Mouse (Mus musculus): Measurements from ENCODE around the gene Gm21704.
"Not testable (repeated sequence)": the region's sequence is repeated elsewhere in the genome, so short reads cannot be mapped to it uniquely, and the experiment has no call there.

Gm21704 gene

GRCm38 (mm10) chrY:3410067-3410466, at the start of gene Gm21704, which contains the start of gene Gm21708:
Gene Gm21704 (minus strand): TSS chrY:3410167.
Gene Gm21708 (minus strand): TSS chrY:3410167.
- DNase-seq (ENCODE audit: low spot score in 2 of 2) = not testable (repeated sequence)

GRCm38 (mm10) chrY:3345229-3345628, 64.7 kb downstream of the Gm21704 start, which contains the start of gene Gm21693:
Gene Gm21693 (minus strand): TSS chrY:3345329.
- DNase-seq (ENCODE audit: low spot score in 2 of 2) = not testable (repeated sequence)

GRCm38 (mm10) chrY:3340661-3341060, 69.3 kb downstream of the Gm21704 start:
- peak; percentile 44 to 48 for DNase-seq (ENCODE audit: low spot score in 2 of 2)
